Mouse (Mus musculus) activated CD4-positive, CD25-positive, alpha-beta regulatory T cell, adult 9 weeks (primary cell): ENCODE results near the gene Zbtb14. TPM values are rescaled to one million over a fixed set of nuclear protein-coding genes. Genes with fewer than 3 reads are reported as not detected.

Experiments
- polyA plus RNA-seq: library from polyadenylated mRNA; unstranded; fragments of 100-300 nt; shearing (Covaris generic); gene quantifications from one replicate; pipeline ENCODE4 v1.2.1, GENCODE M21; 2017

The Zbtb14 gene
- polyA plus RNA-seq = 16.0 TPM

DNA sequence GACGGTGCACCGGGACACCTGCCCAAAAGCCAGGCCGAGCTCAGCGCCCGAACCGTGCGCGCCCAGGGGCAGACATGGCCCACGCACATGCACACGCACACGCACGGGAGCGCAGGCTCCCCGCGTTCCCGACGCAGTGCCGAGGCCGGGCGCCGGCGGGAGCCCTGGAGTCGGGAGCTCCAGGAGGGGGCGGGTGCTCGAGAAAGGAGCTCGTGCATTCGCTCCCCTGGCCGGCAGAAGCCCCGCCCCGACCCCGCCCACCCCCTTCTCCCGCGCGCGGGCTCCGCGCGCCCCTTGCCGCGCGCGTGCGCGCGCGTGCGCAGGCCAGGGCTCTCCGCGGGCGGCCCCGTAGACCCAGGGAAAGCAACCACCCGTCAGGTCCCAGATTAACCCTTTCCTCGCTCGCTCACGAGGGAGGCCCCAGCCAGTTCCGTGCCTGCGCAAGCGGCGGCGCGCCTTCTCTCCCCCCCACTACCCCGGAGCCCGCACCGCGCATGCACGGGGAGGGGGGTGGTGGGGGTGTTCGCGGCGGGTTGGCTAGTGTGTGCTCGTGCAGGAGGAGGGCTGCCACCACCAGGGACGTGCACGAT, at the start of gene Zbtb14:
TSS of gene Zbtb14 (plus strand) at position 540 of the 590 bp plus-strand sequence.

DNA sequence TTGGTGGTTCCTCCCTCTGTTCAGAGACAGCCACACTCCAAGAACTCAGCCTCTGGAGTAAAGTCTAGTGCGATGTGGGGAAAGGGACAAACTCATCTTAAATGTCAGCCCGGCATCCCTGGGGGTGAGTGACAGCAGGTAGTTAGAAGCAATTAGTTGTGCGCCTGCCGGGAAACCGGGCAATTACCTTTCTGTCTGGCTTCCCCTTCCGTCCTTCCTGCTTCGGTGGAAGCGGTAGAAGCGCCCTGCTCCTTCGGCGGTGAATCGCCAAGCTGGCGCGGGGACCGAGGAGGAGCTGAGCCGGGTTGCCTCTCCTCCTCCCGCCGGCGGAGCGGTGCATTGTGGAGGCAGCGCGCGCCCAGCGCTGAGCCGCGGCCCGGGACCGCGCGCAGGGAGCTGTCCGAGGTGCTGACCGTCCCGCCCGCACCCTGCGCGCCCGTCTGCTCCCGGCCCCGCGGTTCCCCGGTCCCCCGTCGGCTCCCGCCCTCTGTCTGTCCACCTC, 56.2 kb downstream of the Zbtb14 start, which contains the start of gene Akain1:
TSS of gene Akain1 (plus strand) at position 337 of the 502 bp plus-strand sequence.

Other genes with a start within 250 kb of the Zbtb14 start
- not detected for gene Akain1, start 56.3 kb downstream of the Zbtb14 start, polyA plus RNA-seq